Mouse (Mus musculus): ENCODE measurements at regions not wholly inside any gene's neighbourhood (a gene's known extent, or its start where the extent isn't known, plus 50 kb on each side); places are given as distances from the start of the nearest gene placed in this dataset.

DNA sequence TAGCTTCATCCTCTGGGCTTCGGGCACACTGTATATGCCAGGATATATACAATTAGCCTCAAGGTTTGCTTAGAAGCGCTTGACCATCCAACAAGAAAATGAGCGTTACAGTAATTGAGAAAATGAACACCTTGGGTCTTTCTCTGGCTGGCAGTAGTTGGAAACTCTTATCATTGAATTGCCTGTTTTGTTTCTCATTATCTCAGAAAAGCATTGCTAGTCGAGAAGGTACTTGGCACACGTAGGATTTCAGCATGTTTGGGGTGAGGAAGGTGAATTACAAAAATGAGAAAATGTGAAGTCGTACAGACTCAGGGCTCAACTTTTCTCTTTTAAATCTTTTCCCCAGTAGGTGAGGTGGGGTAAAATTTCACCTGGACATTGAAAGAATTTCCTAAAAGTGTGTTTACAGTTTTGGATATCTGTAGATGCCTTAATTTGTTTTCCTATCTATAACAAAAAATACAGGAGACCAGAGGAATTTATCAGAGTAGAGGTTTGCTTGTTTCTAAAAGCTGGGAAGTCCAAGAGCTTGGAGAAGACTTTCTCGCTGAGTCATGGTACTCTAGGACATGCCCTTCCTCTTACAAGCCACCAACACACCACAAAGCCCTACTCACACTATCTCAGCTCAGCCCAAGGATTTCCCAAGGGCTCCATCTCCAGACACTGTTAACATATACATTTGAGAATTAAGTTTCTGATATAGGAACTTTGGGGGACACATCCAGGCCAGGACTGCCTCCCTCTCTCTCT is 124.3 kb upstream of the Dmrta1 start:
- TF ChIP-seq FLI1 (IDR thresholded peaks at IDR 0.05; ENCODE audit: low read length), result no peak
- TF ChIP-seq GATA1 (IDR thresholded peaks at IDR 0.05; ENCODE audit: borderline replicate concordance, low read length), result no peak
